In the genomic region with DNA sequence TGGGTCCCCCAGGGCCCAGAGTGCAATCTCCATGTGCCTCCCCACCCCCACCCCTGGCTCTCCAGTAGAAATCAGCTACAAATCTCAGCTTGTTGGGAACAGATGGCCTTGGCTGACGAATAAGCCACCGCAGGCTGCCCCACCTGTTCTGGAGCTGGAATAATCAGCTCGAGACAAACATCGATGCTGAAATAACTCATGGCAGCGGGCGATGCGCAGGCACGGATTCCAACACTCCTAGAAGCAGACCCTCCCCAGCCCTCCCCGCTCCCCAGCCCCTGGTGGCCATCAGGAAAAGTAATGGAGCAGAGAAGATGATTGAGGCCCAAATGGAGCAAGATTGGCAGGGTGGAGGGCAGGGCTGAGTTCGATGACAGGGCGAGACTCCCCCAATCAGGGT, we compare ENCODE assay signal across 8 mouse cellular contexts. TPM values are rescaled to one million over a fixed set of nuclear protein-coding genes. Genes with fewer than 3 reads are reported as not detected.
A peak's percentile ranks its signal among the peaks of the same experiment; 100 is the strongest.
DNase-seq lines count a peak whose midpoint lies in the region; ATAC-seq and TF ChIP-seq lines count a peak whose summit lies in the region.

No protein-coding gene starts in this region.

- peaks cover 50% of the 10 kb centered on the region for H3K27me3 ChIP-seq in kidney, embryonic 15.5 days
- H3K27me3 ChIP-seq in kidney, embryonic 16.5 days (ENCODE audit: insufficient read depth, low read length) = peaks cover 2% of the 10 kb centered on the region; the same call in 1 of the 2 replicates
- no peaks in the 10 kb centered on the region for H3K27me3 ChIP-seq in intestine, embryonic 15.5 days (replicated peaks)
- H3K27me3 ChIP-seq in myocyte (ENCODE audit: control insufficient read depth, insufficient read depth, insufficient read length) = peaks cover 8% of the 10 kb centered on the region

- WGBS in kidney, embryonic 15.5 days = 4% methylated on average over 11 of the region's 11 CpGs
- WGBS in kidney, embryonic 16.5 days = 1% methylated on average over 11 of the region's 11 CpGs
- WGBS in intestine, embryonic 15.5 days = 1% methylated on average over 11 of the region's 11 CpGs

- H3K79me2 ChIP-seq in myocyte (ENCODE audit: control insufficient read depth, insufficient read depth) = no peaks in the 10 kb centered on the region

- no peaks in the 10 kb centered on the region for H3K36me3 ChIP-seq in kidney, embryonic 15.5 days
- H3K36me3 ChIP-seq in kidney, embryonic 16.5 days (ENCODE audit: insufficient read depth, low read length) = no peaks in the 10 kb centered on the region
- H3K36me3 ChIP-seq in intestine, embryonic 15.5 days = no peaks in the 10 kb centered on the region
- no peaks in the 10 kb centered on the region for H3K36me3 ChIP-seq in myocyte (ENCODE audit: control insufficient read depth, insufficient read depth)

- peaks cover 35% of the 10 kb centered on the region for H3K4me1 ChIP-seq in kidney, embryonic 15.5 days
- peaks cover 10% of the 10 kb centered on the region for H3K4me1 ChIP-seq in kidney, embryonic 16.5 days (ENCODE audit: insufficient read depth, low read length)
- H3K4me1 ChIP-seq in intestine, embryonic 15.5 days (replicated peaks) = peaks cover 22% of the 10 kb centered on the region

- no peak overlapping the region for H3K4me3 ChIP-seq in kidney, embryonic 15.5 days (replicated peaks)
- H3K4me3 ChIP-seq in kidney, embryonic 16.5 days (ENCODE audit: low read length) = no peak overlapping the region
- no peak overlapping the region for H3K4me3 ChIP-seq in intestine, embryonic 15.5 days (replicated peaks)
- no peak overlapping the region for H3K4me3 ChIP-seq in myocyte

- TF ChIP-seq POLR2A in myocyte (IDR thresholded peaks at IDR 0.05; ENCODE audit: insufficient read length, low read depth) = no peak

- no peak overlapping the region for H3K27ac ChIP-seq in kidney, embryonic 15.5 days
- H3K27ac ChIP-seq in kidney, embryonic 16.5 days (ENCODE audit: low read length) = no peak overlapping the region
- no peak overlapping the region for H3K27ac ChIP-seq in intestine, embryonic 15.5 days

- no peak overlapping the region for H3ac ChIP-seq in myocyte (ENCODE audit: control insufficient read depth, insufficient read length)

- peak overlapping the region; percentile 27; the same call in 1 of the 2 replicates for H3K4me2 ChIP-seq in kidney, embryonic 15.5 days
- H3K4me2 ChIP-seq in kidney, embryonic 16.5 days (replicated peaks; ENCODE audit: low read depth, low read length) = no peak overlapping the region; the same call in 1 of the 2 replicates
- peak overlapping the region; percentile 22; the same call in 1 of the 2 replicates for H3K4me2 ChIP-seq in intestine, embryonic 15.5 days (replicated peaks)
- H3K4me2 ChIP-seq in myocyte (ENCODE audit: low read depth) = peak overlapping the region; percentile 20

- DNase-seq in cerebellum, postnatal 36 days = peak; percentile 81 to 84
- DNase-seq in gastrocnemius, adult 8-10 months (ENCODE audit: low spot score in 2 of 2) = no peak
- no peak for DNase-seq in ovary, postnatal 14 days (ENCODE audit: low spot score)
- DNase-seq in gastrocnemius, postnatal 25 days = no peak

- ATAC-seq in kidney, embryonic 15.5 days (replicated peaks; ENCODE audit: low FRiP score) = no peak
- no peak for ATAC-seq in kidney, embryonic 16.5 days (ENCODE audit: low FRiP score, low TSS enrichment)
- ATAC-seq in intestine, embryonic 15.5 days = no peak

- H3K9me3 ChIP-seq in kidney, embryonic 15.5 days (replicated peaks) = no peaks in the 10 kb centered on the region
- H3K9me3 ChIP-seq in kidney, embryonic 16.5 days (ENCODE audit: low read length) = no peaks in the 10 kb centered on the region
- no peaks in the 10 kb centered on the region for H3K9me3 ChIP-seq in intestine, embryonic 15.5 days

- H3K9ac ChIP-seq in kidney, embryonic 15.5 days = no peak overlapping the region
- H3K9ac ChIP-seq in kidney, embryonic 16.5 days (replicated peaks; ENCODE audit: low read length) = no peak overlapping the region
- no peak overlapping the region for H3K9ac ChIP-seq in intestine, embryonic 15.5 days

TF ChIP-seq in myocyte, 11 proteins besides CTCF, POLR2A, EP300 and RAD21:
- no peak for TF ChIP-seq POLR2AphosphoS2 (IDR thresholded peaks at IDR 0.05; ENCODE audit: insufficient read length, low read depth)
- TF ChIP-seq MAX (IDR thresholded peaks at IDR 0.05; ENCODE audit: low read depth) = no peak
- no peak for TF ChIP-seq TCF3 (IDR thresholded peaks at IDR 0.05; ENCODE audit: insufficient read length, low read depth)
- TF ChIP-seq MYOG (IDR thresholded peaks at IDR 0.05; ENCODE audit: control insufficient read depth in 1 of 3, insufficient read depth in 1 of 3, insufficient read length in 2 of 3, low read depth in 2 of 3) = peak in 2 of 3 experiments; percentile 50 to 83
- TF ChIP-seq MYOD1 (IDR thresholded peaks at IDR 0.05; ENCODE audit: control insufficient read depth in 1 of 3, insufficient read length in 2 of 3, low read depth in 2 of 3) = peak; percentile 14 to 77 (median 53)
- no peak for TF ChIP-seq SRF (IDR thresholded peaks at IDR 0.05; ENCODE audit: control insufficient read depth, insufficient read length, low read depth)
- no peak for TF ChIP-seq CEBPB (IDR thresholded peaks at IDR 0.05; ENCODE audit: insufficient read depth, poor library complexity, severe bottlenecking)
- TF ChIP-seq USF1 (IDR thresholded peaks at IDR 0.05; ENCODE audit: low read depth) = no peak

RNA-seq across cellular contexts. Expression of a gene that starts 21.7 kb away (rescaled TPM):
- 8.7 and 10.8 TPM in 2 replicates for polyA plus RNA-seq in kidney, embryonic 15.5 days (2015; fragmentation: Nextera tagmentation; extraction: Ambion mirVana)
- polyA plus RNA-seq in kidney, embryonic 16.5 days (2015; fragmentation: Nextera tagmentation; extraction: Ambion mirVana) = 14.7 and 16.0 TPM in 2 replicates
- 29.8 and 36.1 TPM in 2 replicates for polyA plus RNA-seq in intestine, embryonic 15.5 days (2015; fragmentation: Nextera tagmentation; extraction: Ambion mirVana)
- polyA plus RNA-seq in myocyte (2012; fragmentation: generic; extraction: Trizol) = not detected
- total RNA-seq in gastrocnemius, adult 8-10 months (2022) = not detected
- under 1 TPM in 1 of 2 experiments, not detected in 1; 0.16 TPM for total RNA-seq in gastrocnemius, postnatal 25 days (2021)

RNA-seq across cellular contexts. Expression of a gene that starts 58.4 kb away (rescaled TPM):
- 0.44 TPM in 1 of 2 replicates, not detected in the other for polyA plus RNA-seq in kidney, embryonic 15.5 days (2015; fragmentation: Nextera tagmentation; extraction: Ambion mirVana)
- polyA plus RNA-seq in kidney, embryonic 16.5 days (2015; fragmentation: Nextera tagmentation; extraction: Ambion mirVana) = 0.19 and 0.27 TPM in 2 replicates
- 0.95 and 1.2 TPM in 2 replicates for polyA plus RNA-seq in intestine, embryonic 15.5 days (2015; fragmentation: Nextera tagmentation; extraction: Ambion mirVana)
- not detected for polyA plus RNA-seq in myocyte (2012; fragmentation: generic; extraction: Trizol)
- total RNA-seq in gastrocnemius, adult 8-10 months (2022) = under 1 TPM in 3 of 4 experiments, not detected in 1; 0.21 to 0.29 (median 0.24) TPM
- under 1 TPM in 1 of 2 experiments, not detected in 1; 0.16 TPM for total RNA-seq in gastrocnemius, postnatal 25 days (2021)

Comparison
In these comparisons a context has a peak if more than half of its experiments do, and no peak if none do; other contexts are left out.
1. DNase-seq: peak in cerebellum, postnatal 36 days (2 of 2); none in gastrocnemius, adult 8-10 months (0 of 2), ovary, postnatal 14 days (single experiment) and gastrocnemius, postnatal 25 days (single experiment).